Mouse (Mus musculus) ES-E14 (cell line): ENCODE data around the gene Zeb2.

ENCODE experiments used
- CHD2 ChIP-seq: IDR thresholded peaks from 2 replicates; pipeline ENCODE4 v1.6.1; 2014; ENCODE audit warnings: mild to moderate bottlenecking, low read depth, low read length, inconsistent platforms
- MAFK ChIP-seq: IDR thresholded peaks from 2 replicates; pipeline ENCODE4 v1.6.1; 2014; ENCODE audit warnings: mild to moderate bottlenecking, low read depth, low read length, inconsistent platforms; ENCODE audit not compliant: insufficient read depth
- ZC3H11A ChIP-seq: IDR thresholded peaks from 2 replicates; pipeline ENCODE4 v1.6.1; 2012; ENCODE audit warnings: low read depth, mild to moderate bottlenecking, inconsistent platforms, low read length, borderline replicate concordance
- ZNF384 ChIP-seq: IDR thresholded peaks from 2 replicates; pipeline ENCODE4 v1.6.1; 2012; ENCODE audit warnings: low read depth, low read length, inconsistent platforms

DNA sequence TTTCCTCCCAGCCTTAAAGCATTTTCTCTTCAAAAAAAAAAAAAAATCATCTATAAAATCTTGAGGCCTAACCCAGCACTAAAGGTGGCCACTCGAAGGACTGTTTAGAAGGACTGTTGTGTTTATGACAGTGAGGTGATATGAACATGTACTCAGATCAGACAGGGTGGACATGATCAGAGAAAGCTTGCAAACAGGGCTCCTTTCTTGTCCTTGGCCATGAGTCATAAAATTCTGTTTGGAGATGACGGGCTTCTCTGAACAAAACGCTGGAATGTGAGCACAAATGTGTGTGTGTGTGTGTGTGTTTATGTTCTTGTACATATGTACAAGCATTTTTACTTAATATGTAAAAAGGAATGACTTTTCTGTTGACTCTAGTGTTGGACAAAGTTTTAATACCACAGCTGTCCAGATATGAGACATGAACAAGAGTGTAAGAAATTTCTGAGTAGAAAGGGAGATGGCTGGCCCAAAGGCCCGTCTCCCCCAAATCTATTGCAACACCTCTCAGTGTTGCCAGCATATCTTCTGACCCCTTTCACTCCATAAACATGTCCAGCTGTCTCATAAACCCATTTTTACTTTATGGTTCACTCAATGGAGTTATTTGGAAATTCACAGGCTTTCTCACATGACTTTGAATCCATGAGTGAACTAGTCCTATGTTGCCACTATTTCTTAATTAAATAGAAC is 13.4 kb upstream of the Zeb2 start:
- TF ChIP-seq ZNF384 (no peak), MAFK (no peak), ZC3H11A (no peak), CHD2 (no peak)
